Mouse (Mus musculus) heart, adult 8-10 months (tissue): ENCODE data around the gene Gm47283. TPM values are rescaled to one million over a fixed set of nuclear protein-coding genes. Genes with fewer than 3 reads are reported as not detected.
"Not testable (repeated sequence)": the region's sequence is repeated elsewhere in the genome, so short reads cannot be mapped to it uniquely, and the experiment has no call there.

Experiments used
- DNase-seq: peaks from one replicate; pipeline ENCODE4 v3.0.0; 2022; ENCODE audit warnings: low spot score
- total RNA-seq, 4 experiments: library from RNA; stranded (reverse); gene quantifications; 2 replicates each; pipeline ENCODE4 v1.2.4; 2022

Gene Gm47283
- total RNA-seq, result not detected

DNA sequence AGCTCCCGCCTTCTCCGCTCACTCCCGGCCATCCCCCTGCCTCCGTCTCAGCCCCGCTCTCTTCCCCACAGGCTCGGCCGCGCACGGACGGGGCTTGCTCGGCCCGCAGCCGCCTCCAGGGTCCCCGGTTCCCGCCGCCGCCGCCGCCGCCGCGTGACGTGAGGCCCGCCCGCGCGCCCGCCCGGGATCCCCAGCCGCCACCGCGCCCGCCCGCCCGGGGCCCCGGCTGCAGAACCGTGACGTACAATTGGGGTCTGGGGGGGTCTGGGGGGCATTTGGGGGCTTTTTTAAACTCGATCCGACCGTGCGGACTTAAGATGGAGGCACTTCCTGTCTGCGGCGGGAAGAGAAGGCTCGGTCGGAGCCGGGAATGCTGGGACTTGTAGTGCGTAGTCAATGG is at the start of gene Gm47283:
Gene Gm47283, plus strand, starts transcription at position 301 of the 400 bp plus-strand sequence.
- not testable (repeated sequence) for DNase-seq

DNA sequence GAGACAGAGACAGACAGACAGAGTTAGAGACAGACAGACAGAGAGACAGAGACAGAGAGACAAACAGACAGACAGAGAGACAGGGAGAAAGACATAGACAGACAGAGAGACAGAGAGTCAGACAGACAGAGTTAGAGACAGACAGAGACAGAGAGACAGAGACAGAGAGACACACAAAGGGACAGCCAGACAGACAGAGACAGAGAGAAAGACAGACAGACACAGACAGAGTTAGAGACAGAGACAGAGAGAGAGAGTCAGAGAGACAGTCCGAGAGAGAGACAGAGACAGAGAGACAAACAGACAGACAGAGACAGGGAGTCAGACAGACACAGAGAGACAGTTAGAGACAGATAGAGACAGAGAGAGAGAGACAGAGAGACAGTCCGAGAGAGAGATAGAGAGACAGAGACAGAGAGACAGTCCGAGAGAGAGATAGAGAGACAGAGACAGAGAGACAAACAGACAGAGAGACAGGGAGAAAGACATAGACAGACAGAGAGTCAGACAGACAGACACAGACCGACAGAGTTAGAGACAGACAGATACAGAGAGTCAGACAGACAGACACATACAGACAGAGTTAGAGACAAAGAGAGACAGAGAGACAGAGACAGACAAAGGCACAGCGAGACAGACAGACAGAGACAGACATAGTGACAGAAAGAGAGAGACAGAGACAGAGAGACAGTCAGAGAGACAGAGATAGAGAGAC is 49.2 kb upstream of the Gm47283 start:
- not testable (repeated sequence) for DNase-seq

DNA sequence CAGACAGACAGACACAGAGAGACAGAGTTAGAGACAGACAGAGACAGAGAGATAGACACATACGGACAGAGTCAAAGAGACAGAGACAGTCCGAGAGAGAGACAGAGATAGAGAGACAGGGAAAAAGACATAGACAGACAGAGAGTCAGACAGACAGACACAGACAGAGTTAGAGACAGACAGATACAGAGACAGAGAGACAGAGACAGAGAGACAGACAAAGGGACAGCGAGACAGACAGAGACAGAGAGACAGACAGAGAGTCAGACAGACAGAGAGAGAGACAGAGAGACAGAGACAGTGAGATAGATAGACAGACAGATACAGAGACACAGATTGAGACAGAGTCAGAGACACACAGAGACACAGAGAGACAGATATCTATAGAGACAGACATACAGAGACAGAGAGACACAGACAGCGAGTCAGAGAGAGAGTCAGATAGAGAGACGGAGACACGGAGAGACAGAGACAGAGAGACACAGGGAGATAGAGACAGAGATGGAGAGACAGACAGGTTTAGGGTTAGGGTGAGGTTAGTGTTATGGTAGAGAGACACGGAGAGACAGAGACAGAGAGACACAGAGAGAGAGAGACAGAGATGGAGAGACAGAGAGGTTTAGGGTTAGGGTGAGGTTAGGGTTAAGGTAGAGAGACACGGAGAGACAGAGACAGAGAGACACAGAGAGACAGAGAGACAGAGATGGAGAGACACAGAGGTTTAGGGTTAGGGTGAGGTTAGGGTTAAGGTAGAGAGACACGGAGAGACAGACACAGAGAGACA is 48.1 kb upstream of the Gm47283 start:
- DNase-seq, result not testable (repeated sequence)

DNA sequence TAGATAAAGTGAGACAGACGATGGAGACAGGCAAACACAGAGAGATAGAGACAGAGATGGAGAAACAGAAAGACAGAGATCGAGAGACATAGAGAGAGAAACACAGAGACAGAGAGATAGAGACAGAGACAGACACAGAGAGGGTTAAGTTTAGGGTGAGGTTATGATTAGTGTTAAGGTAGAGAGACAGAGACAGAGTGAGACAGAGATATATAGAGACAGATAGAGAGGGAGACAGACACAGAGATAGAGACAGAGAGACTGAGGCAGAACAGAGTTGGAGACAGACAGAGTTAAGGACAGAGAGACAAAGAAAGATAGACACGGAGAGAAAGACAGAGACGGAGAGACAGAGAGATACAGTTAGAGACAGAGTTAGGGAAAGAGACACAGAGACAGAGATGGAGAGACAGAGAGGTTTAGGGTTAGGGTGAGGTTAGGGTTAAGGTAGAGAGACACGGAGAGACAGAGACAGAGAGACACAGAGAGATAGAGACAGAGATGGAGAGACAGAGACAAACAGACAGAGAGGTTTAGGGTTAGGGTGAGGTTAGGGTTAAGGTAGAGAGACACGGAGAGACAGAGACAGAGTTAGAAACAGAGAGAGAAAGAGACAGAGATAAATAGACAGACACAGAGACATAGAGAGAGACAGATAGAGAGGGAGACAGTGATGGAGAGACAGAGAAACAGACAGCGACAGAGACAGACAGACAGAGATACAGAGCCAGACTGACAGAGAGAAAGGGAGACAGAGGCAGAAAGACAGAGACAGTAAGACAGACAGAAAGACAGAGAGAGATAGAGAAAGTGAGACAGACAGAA is 46.7 kb upstream of the Gm47283 start:
- DNase-seq, result no peak

- DNase-seq, result no peak
Measured at GRCm38 (mm10) chrY:90738431-90738680, 46.2 kb upstream of the Gm47283 start.

DNA sequence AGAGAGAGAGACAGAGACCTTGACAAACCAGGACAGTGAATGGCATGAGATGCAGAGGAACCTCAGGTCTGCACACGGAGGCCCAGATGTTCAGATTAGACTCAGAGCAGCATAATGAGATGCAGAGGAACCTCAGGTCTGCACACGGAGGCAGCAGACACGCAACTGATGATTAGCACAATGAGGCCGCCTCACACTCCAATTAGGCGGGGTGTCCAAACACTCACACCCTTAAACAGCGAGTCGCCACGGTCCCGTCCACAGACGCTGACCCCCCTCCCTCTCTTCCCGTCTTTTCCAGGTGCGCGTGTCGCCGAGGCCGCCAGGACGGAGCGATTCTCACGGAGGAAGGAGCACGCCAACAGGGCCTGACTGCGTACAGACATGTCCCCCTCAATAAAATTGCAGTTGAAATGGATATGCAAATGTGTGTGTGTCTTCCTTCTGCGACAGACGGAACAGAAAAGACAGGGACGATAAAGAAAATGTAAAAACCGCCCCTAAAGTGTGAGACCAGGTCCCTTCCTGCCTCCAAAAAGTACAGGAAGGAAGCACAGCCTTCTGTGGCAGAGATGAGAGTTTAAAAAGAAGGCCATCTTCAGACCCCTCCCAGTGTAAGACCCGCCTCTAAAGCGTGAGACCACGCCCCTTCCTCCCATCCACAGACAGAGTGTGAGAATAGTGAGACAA is 45.6 kb upstream of the Gm47283 start:
- DNase-seq, result not testable (repeated sequence)

DNA sequence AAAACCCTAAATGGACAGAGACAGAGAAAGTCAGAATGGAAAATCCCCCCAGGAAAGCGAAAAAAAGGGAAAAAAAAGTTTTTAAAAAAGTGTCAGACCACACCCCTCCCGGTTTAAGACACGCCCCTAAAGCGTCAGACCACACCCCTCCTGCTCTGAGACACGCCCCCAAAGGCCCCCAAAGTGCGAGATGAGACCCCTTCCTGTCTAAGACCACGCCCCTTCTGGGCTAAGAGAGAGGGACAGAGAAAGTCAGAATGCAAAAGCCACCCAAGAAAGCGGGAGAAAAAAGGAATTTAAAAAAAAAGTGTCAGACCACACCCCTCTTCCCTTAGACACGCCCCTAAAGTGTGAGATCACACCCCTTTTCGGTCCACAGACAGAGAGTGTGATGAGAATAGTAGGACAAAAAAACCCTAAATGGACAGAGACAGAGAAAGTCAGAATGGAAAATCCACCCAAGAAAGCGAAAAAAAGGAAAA is 45.0 kb upstream of the Gm47283 start:
- DNase-seq, result not testable (repeated sequence)

- DNase-seq, result no peak
Measured at GRCm38 (mm10) chrY:90740013-90740561, 44.5 kb upstream of the Gm47283 start.

DNA sequence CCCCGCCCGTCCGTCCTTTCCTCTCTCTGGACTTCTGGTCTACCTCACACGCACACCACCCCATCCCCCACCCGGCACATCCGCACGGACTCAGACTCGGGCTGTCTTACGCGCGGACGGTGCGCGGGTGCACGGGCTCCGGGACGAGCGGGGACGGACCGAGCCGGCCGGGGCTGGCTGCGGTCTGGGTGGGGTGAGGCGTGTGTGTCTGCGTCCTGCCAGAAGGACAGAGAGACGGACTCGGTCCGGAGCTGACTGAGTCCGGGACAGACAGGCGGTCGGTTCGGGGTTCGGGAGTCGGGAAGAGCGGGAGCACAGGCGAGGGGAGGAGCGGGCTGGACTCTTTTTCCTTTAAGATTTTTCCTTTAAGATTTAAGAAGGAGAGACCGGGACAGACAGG is 43.5 kb upstream of the Gm47283 start:
- not testable (repeated sequence) for DNase-seq

- not testable (repeated sequence) for DNase-seq
Measured at GRCm38 (mm10) chrY:90741452-90742260, 42.9 kb upstream of the Gm47283 start.

GRCm38 (mm10) chrY:90742261-90743052 is 42.1 kb upstream of the Gm47283 start:
- DNase-seq, result not testable (repeated sequence)

DNA sequence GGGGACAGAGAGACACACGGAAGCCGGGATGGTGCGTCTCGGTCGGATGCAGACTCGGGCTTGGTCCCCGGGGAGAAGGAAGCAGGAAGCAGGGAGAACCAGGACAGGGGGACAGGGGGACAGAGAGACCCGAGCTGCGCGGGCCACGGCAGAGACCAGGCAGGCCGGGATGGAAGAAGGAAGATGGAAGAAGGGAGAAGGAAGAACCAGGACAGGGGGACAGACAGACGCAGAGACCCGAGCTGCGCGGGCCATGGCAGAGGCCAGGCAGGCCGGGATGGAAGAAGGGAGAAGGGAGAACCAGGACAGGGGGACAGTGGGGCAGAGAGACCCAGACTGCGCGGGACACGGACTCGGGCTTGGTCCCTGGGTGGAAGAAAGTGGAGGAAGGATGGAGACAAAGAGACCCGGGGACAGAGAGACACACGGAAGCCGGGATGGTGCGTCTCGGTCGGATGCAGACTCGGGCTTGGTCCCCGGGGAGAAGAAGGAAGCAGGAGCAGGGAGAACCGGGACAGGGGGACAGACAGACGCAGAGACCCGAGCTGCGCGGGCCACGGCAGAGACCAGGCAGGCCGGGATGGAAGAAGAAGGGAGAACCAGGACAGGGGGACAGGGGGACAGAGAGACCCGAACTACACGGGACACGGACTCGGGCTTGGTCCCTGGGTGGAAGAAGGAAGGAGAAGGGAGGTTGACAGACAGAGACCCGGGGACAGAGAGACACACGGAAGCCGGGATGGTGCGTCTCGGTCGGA is 41.3 kb upstream of the Gm47283 start:
- not testable (repeated sequence) for DNase-seq

DNA sequence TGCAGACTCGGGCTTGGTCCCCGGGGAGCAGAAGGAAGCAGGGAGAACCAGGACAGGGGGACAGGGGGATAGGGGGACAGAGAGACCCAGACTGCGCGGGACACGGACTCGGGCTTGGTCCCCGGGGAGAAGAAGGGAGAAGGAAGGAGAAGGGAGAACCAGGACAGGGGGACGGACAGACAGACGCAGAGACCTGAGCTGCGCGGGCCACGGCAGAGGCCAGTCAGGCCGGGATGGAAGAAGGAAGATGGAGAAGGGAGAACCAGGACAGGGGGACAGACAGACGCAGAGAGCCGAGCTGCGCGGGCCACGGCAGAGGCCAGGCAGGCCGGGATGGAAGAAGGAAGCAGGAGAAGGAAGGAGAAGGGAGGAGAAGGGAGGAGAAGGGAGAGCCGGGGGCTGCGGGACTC is 40.7 kb upstream of the Gm47283 start:
- DNase-seq, result no peak

DNA sequence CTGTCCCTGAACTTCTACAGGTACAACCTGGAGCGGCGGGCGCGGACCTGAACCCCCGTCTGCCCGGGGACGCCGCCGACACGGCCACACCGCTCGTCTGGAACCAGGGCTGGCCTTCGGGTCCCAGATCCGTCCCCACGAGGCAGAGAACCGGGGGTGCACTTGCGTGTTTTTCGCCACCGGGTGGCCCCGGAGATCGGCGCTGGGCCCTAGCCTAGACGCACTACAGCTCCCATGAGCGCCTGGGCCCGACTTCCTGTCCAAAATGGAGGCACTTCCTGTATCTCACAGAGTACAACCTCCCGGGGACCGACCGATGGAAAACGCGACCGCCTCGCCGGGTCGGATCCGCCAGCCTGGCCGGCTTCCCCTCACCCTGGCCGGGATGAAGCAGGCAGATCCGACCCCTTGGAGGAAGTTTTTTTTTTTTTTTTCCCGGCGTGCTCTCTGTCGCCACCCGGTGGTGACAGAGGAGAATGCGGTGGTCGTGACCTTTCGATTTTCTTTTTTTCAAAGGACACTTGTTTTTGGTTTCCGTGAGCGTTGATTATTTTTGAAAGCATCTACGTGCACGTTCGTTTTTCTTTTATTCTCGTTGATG is 40.1 kb upstream of the Gm47283 start:
- peak; percentile 93 for DNase-seq

GRCm38 (mm10) chrY:90745256-90745655 is 39.3 kb upstream of the Gm47283 start:
- not testable (repeated sequence) for DNase-seq

GRCm38 (mm10) chrY:90754721-90755120 is 29.8 kb upstream of the Gm47283 start, which contains the start of gene Gm21860:
Gene Gm21860, minus strand, starts transcription at chrY:90754821.
- not testable (repeated sequence) for DNase-seq

GRCm38 (mm10) chrY:90839077-90839476 is 54.5 kb downstream of the Gm47283 start, which contains the start of gene Gm21748:
Gene Gm21748, minus strand, starts transcription at chrY:90839177.
- DNase-seq, result not testable (repeated sequence)
